Mouse (Mus musculus): ENCODE measurements around the gene Dtl. TPM values are rescaled to one million over a fixed set of nuclear protein-coding genes. Genes with fewer than 3 reads are reported as not detected.

Dtl gene
- polyA plus RNA-seq, 1 experiment from 2014 or later: 53.6 TPM

GRCm38 (mm10) chr1:191509865-191510264 lies 65.5 kb downstream of the Dtl start:
- H3K4me3 ChIP-seq: no peak overlapping the region
- no peak overlapping the region for H3K27ac ChIP-seq
- H3K36me3 ChIP-seq: no peaks in the 10 kb centered on the region
- 70% methylated on average over 3 of the region's 3 CpGs for WGBS
- DNase-seq (ENCODE audit: low spot score): no peak
- no peaks in the 10 kb centered on the region for H3K9me3 ChIP-seq
- no peaks in the 10 kb centered on the region for H3K4me1 ChIP-seq
- no peaks in the 10 kb centered on the region for H3K27me3 ChIP-seq (ENCODE audit: insufficient read depth, poor library complexity, severe bottlenecking)

DNA sequence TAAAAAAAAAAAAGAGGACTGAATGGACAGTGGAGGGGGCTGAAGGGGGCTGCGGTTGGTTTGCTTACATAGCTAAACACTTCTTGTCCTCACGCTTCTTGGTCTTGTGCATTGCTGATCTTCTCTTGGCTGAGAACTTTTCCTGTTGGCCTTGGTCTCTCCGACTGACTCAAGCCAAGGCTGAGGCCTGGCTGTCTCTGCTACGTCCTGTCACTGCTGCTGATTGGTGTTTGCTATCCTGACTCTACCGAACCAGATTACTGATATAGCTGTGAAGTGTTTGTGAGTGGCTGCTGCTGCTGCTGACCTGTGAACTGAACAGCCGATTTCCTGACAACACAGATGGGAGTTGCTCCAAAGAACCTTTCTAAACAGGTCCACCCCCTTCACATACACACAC lies 66.2 kb downstream of the Dtl start:
- Histone ChIP-seq H3K4me1 (no peaks in the 10 kb centered on the region), H3K4me3 (no peak overlapping the region), H3K36me3 (no peaks in the 10 kb centered on the region), H3K9me3 (no peaks in the 10 kb centered on the region), H3K27ac (no peak overlapping the region), H3K27me3 (ENCODE audit: insufficient read depth, poor library complexity, severe bottlenecking) (no peaks in the 10 kb centered on the region)
- 71% methylated on average over 6 of the region's 6 CpGs for WGBS
- no peak for DNase-seq (ENCODE audit: low spot score)

- no peak overlapping the region for H3K27ac ChIP-seq
- no peaks in the 10 kb centered on the region for H3K27me3 ChIP-seq (ENCODE audit: insufficient read depth, poor library complexity, severe bottlenecking)
- no peak for DNase-seq (ENCODE audit: low spot score)
- H3K4me3 ChIP-seq: no peak overlapping the region
- 49% methylated on average over 1 of the region's 1 CpGs for WGBS
- H3K9me3 ChIP-seq: no peaks in the 10 kb centered on the region
- no peaks in the 10 kb centered on the region for H3K36me3 ChIP-seq
- H3K4me1 ChIP-seq: no peaks in the 10 kb centered on the region
These were observed 68.6 kb downstream of the Dtl start for GRCm38 (mm10) chr1:191506791-191507190.

GRCm38 (mm10) chr1:191499666-191500065 lies 75.7 kb downstream of the Dtl start:
- H3K4me3 ChIP-seq: no peak overlapping the region
- no peak overlapping the region for H3K27ac ChIP-seq
- H3K36me3 ChIP-seq: no peaks in the 10 kb centered on the region
- H3K4me1 ChIP-seq: peaks cover 14% of the 10 kb centered on the region
- no peaks in the 10 kb centered on the region for H3K9me3 ChIP-seq
- H3K27me3 ChIP-seq (ENCODE audit: insufficient read depth, poor library complexity, severe bottlenecking): no peaks in the 10 kb centered on the region
- WGBS: 92% methylated on average over 6 of the region's 6 CpGs
- no peak for DNase-seq (ENCODE audit: low spot score)

- Histone ChIP-seq H3K27ac (no peak overlapping the region; the same call in 1 of the 2 replicates), H3K27me3 (ENCODE audit: insufficient read depth, poor library complexity, severe bottlenecking) (no peaks in the 10 kb centered on the region), H3K36me3 (no peaks in the 10 kb centered on the region), H3K9me3 (no peaks in the 10 kb centered on the region), H3K4me3 (no peak overlapping the region), H3K4me1 (peaks cover 26% of the 10 kb centered on the region)
- WGBS: 75% methylated on average over 14 of the region's 14 CpGs
- DNase-seq (ENCODE audit: low spot score): no peak
These were observed 76.9 kb downstream of the Dtl start for GRCm38 (mm10) chr1:191498271-191498955.

DNA sequence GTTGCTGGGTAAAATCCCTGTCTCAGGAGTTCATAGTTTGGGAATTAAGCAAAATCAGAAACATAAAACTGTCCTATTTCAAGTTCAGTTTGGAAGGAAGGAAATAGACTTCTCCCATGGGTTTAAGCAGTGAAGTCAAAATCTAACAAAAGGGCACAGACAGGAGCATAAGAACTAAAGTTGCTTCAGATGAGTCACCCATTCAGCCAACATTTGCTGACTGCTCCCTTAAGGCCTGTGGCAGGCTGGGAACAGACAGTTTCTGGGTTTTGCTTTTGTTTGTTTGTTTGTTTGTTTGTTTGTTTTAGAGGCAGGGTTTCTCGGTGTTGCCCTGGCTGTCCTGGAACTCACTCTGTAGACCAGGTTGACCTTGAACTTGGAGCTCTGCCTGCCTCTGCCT lies 78.7 kb downstream of the Dtl start:
- WGBS: 86% methylated on average over 1 of the region's 1 CpGs

GRCm38 (mm10) chr1:191495051-191495467 lies 80.3 kb downstream of the Dtl start:
- 53% methylated on average over 10 of the region's 10 CpGs for WGBS
- Histone ChIP-seq H3K9me3 (no peaks in the 10 kb centered on the region), H3K4me1 (peaks cover 33% of the 10 kb centered on the region), H3K27me3 (ENCODE audit: insufficient read depth, poor library complexity, severe bottlenecking) (peaks cover 3% of the 10 kb centered on the region; the same call in 1 of the 2 replicates), H3K36me3 (no peaks in the 10 kb centered on the region), H3K4me3 (no peak overlapping the region), H3K27ac (peak overlapping the region; percentile 49; the same call in 1 of the 2 replicates)
- no peak for DNase-seq (ENCODE audit: low spot score)

More for the DNA sequence above, 78.7 kb downstream of the Dtl start:
- Histone ChIP-seq H3K4me3 (no peak overlapping the region), H3K36me3 (no peaks in the 10 kb centered on the region), H3K27me3 (ENCODE audit: insufficient read depth, poor library complexity, severe bottlenecking) (peaks cover 3% of the 10 kb centered on the region; the same call in 1 of the 2 replicates), H3K27ac (no peak overlapping the region), H3K4me1 (peaks cover 33% of the 10 kb centered on the region), H3K9me3 (no peaks in the 10 kb centered on the region)
- DNase-seq (ENCODE audit: low spot score): no peak

DNA sequence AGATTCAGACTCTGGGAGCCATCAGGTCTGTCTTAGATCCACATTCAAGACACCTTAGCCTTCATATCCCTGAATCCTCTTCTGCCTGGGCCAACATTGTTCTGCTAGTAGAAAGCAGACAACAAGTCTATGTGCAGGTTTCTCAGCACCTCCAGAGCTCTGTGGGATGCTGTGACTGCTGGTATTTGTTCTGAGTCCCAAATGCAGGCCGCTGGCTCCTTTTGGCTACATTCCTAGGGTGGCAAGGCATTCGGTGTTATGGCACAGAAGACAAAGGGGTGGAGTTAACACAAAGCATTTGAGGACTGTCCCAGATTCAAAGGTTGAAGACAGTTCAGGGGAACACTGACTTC lies 81.1 kb downstream of the Dtl start:
- Histone ChIP-seq H3K36me3 (no peaks in the 10 kb centered on the region), H3K27ac (peak overlapping the region; percentile 74), H3K27me3 (ENCODE audit: insufficient read depth, poor library complexity, severe bottlenecking) (peaks cover 3% of the 10 kb centered on the region; the same call in 1 of the 2 replicates), H3K9me3 (no peaks in the 10 kb centered on the region), H3K4me1 (peaks cover 33% of the 10 kb centered on the region), H3K4me3 (no peak overlapping the region)
- WGBS: 72% methylated on average over 2 of the region's 2 CpGs
- no peak for DNase-seq (ENCODE audit: low spot score)

GRCm38 (mm10) chr1:191493476-191494302 lies 81.7 kb downstream of the Dtl start:
- Histone ChIP-seq H3K27me3 (ENCODE audit: insufficient read depth, poor library complexity, severe bottlenecking) (peaks cover 3% of the 10 kb centered on the region; the same call in 1 of the 2 replicates), H3K27ac (peak overlapping the region; percentile 74), H3K4me1 (peaks cover 31% of the 10 kb centered on the region), H3K4me3 (no peak overlapping the region; the same call in 1 of the 2 replicates), H3K9me3 (no peaks in the 10 kb centered on the region), H3K36me3 (no peaks in the 10 kb centered on the region)
- DNase-seq (ENCODE audit: low spot score): no peak
- WGBS: 52% methylated on average over 13 of the region's 13 CpGs

DNA sequence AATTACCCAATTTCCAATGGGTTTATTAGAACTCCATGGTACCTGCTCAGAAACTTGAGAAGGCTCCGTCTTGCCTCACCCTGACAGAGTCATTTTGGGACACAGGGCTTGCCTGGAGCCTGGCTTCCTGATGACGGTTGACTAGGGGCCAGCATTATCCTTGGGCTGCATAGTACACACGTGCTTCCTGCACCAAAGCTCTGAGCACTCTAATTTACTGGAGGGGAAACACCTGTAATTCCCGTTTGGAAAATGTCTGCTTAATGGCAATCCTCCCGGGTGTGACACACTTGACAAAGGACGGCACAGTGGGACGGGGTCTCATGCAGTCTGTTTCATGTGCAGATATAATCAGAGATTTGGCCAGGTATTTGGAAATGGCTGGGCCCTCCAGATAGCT lies 84.9 kb downstream of the Dtl start:
- WGBS: 75% methylated on average over 7 of the region's 7 CpGs
- Histone ChIP-seq H3K27me3 (ENCODE audit: insufficient read depth, poor library complexity, severe bottlenecking) (peaks cover 3% of the 10 kb centered on the region; the same call in 1 of the 2 replicates), H3K27ac (no peak overlapping the region), H3K9me3 (no peaks in the 10 kb centered on the region), H3K36me3 (no peaks in the 10 kb centered on the region), H3K4me3 (no peak overlapping the region), H3K4me1 (peaks cover 41% of the 10 kb centered on the region)
- DNase-seq (ENCODE audit: low spot score): no peak

Other genes with a start within 250 kb of the Dtl start
- 17.0 and 18.8 TPM in 2 replicates for gene Tmem206, start 249.6 kb downstream of the Dtl start, polyA plus RNA-seq (2016; fragmentation: Nextera tagmentation; extraction: Ambion mirVana)
- gene Ppp2r5a, start 172.3 kb downstream of the Dtl start, polyA plus RNA-seq (2016; fragmentation: Nextera tagmentation; extraction: Ambion mirVana): 21.8 and 27.6 TPM in 2 replicates
- 52.9 and 58.7 TPM in 2 replicates for gene Ints7, start 92 bp upstream of the Dtl start, polyA plus RNA-seq (2016; fragmentation: Nextera tagmentation; extraction: Ambion mirVana)
- gene Lpgat1, start 142.3 kb upstream of the Dtl start, polyA plus RNA-seq (2016; fragmentation: Nextera tagmentation; extraction: Ambion mirVana): 25.7 and 46.0 TPM in 2 replicates
- gene Nek2, start 245.9 kb upstream of the Dtl start, polyA plus RNA-seq (2016; fragmentation: Nextera tagmentation; extraction: Ambion mirVana): 41.4 and 43.0 TPM in 2 replicates